Mouse (Mus musculus) MEL (cell line): ENCODE results near the gene Apbb1.

Experiments
- CHD1 ChIP-seq: IDR thresholded peaks from 2 replicates; pipeline ENCODE4 v1.6.1; 2012; ENCODE audit warnings: low read depth, mild to moderate bottlenecking, inconsistent platforms, low read length, improper control_type of control experiment
- CTCF ChIP-seq, 3 experiments: IDR thresholded peaks in 2 of 3; conservative IDR thresholded peaks in 1 of 3; 2 replicates each; pipeline ENCODE4 v1.5.1; 2011 to 2012; ENCODE audit warnings: low read length in 3 of 3, low read depth in 2 of 3, mild to moderate bottlenecking in 2 of 3, improper control_type of control experiment in 1 of 3, inconsistent platforms in 1 of 3, mixed read lengths in 1 of 3, moderate library complexity in 1 of 3; ENCODE audit not compliant: control insufficient read depth in 1 of 3, insufficient read depth in 1 of 3, poor library complexity in 1 of 3, severe bottlenecking in 1 of 3
- E2F4 ChIP-seq: IDR thresholded peaks from 2 replicates; pipeline ENCODE4 v1.6.1; 2011; ENCODE audit warnings: low read depth, low read length, improper control_type of control experiment, borderline replicate concordance
- HCFC1 ChIP-seq: IDR thresholded peaks from 2 replicates; pipeline ENCODE4 v1.6.1; 2012; ENCODE audit warnings: low read depth, mild to moderate bottlenecking, inconsistent platforms, low read length, improper control_type of control experiment, moderate library complexity
- JUND ChIP-seq: IDR thresholded peaks from 2 replicates; pipeline ENCODE4 v1.6.1; 2011; ENCODE audit warnings: low read depth, mild to moderate bottlenecking, improper control_type of control experiment, low read length
- POLR2A ChIP-seq, 2 experiments: IDR thresholded peaks; 2 replicates each; pipeline ENCODE4 v1.6.1; 2011 to 2012; ENCODE audit warnings: low read length in 2 of 2, mild to moderate bottlenecking in 2 of 2, control low read depth in 1 of 2, improper control_type of control experiment in 1 of 2, low read depth in 1 of 2, moderate library complexity in 1 of 2; ENCODE audit not compliant: control insufficient read depth in 1 of 2, insufficient read depth in 1 of 2, poor library complexity in 1 of 2
- POLR2AphosphoS2 ChIP-seq: IDR thresholded peaks from 2 replicates; pipeline ENCODE4 v1.6.1; 2011; ENCODE audit warnings: low read length, improper control_type of control experiment
- SMC3 ChIP-seq: IDR thresholded peaks from 2 replicates; pipeline ENCODE4 v1.6.1; 2011; ENCODE audit warnings: low read depth, low read length, improper control_type of control experiment
- TBP ChIP-seq: IDR thresholded peaks from 2 replicates; pipeline ENCODE4 v1.8.0; 2011; ENCODE audit warnings: low read depth, low read length, improper control_type of control experiment
- UBTF ChIP-seq: IDR thresholded peaks from 2 replicates; pipeline ENCODE4 v1.6.1; 2012; ENCODE audit warnings: low read depth, mild to moderate bottlenecking, inconsistent platforms, low read length, improper control_type of control experiment, moderate library complexity, borderline replicate concordance; ENCODE audit not compliant: insufficient read depth
- USF2 ChIP-seq, 2 experiments: IDR thresholded peaks; 2 replicates each; pipeline ENCODE4 v1.6.1; 2011 to 2012; ENCODE audit warnings: improper control_type of control experiment in 2 of 2, low read length in 2 of 2, borderline replicate concordance in 1 of 2, inconsistent platforms in 1 of 2, low read depth in 1 of 2, mild to moderate bottlenecking in 1 of 2; ENCODE audit not compliant: insufficient read depth in 1 of 2

GRCm38 (mm10) chr7:105590097-105590496, 8.6 kb upstream of the Apbb1 start:
- TF ChIP-seq CTCF (IDR thresholded peaks at IDR 0.05 in 2 of 3, conservative IDR thresholded peaks at IDR 0.05 in 1 of 3; ENCODE audit: control insufficient read depth in 1 of 3, insufficient read depth in 1 of 3, low read depth in 2 of 3, low read length in 3 of 3, poor library complexity in 1 of 3, severe bottlenecking in 1 of 3), result no peak
- no peak for TF ChIP-seq POLR2AphosphoS2
- TF ChIP-seq HCFC1, result no peak
- no peak for TF ChIP-seq SMC3
- TF ChIP-seq USF2 (IDR thresholded peaks at IDR 0.05; ENCODE audit: borderline replicate concordance in 1 of 2, insufficient read depth in 1 of 2, low read depth in 1 of 2, low read length in 2 of 2), result no peak
- no peak for TF ChIP-seq POLR2A (IDR thresholded peaks at IDR 0.05; ENCODE audit: control insufficient read depth in 1 of 2, insufficient read depth in 1 of 2, low read depth in 1 of 2, low read length in 2 of 2, poor library complexity in 1 of 2)
- TF ChIP-seq TBP, result no peak
- no peak for TF ChIP-seq JUND
- TF ChIP-seq E2F4, result no peak
- no peak for TF ChIP-seq CHD1
- no peak for TF ChIP-seq UBTF
